Mouse (Mus musculus): ENCODE measurements around the gene Ppp2r3d.
"Not testable (repeated sequence)": the region's sequence is repeated elsewhere in the genome, so short reads cannot be mapped to it uniquely, and the experiment has no call there.

Ppp2r3d gene

GRCm38 (mm10) chr9:124476096-124476902 is at the start of gene Ppp2r3d:
Gene Ppp2r3d, minus strand, starts transcription at chr9:124476898.
- DNase-seq (ENCODE audit: low read depth, low spot score), result no peak

DNA sequence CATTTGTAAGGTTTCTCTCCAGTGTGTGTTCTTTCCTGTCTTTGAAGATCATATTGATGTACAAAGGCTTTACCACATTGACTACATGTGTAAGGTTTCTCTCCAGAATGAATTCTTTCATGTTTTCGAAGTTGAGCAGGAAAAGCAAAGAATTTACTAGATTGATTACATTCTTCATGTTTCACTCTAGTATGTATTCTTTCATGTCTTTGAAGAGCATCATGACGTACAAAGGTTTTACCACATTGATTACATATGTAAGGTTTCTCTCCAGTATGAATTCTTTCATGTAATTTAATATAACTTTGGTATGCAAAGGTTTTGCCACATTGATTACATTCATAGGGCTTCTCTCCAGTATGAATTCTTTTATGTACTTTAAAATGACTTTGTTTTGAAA is 17.0 kb upstream of the Ppp2r3d start, which contains the start of gene Gm21836:
TSS of gene Gm21836 (minus strand) at position 101 of the 400 bp plus-strand sequence.
- not testable (repeated sequence) for DNase-seq (ENCODE audit: low read depth, low spot score)

- DNase-seq (ENCODE audit: low read depth, low spot score), result not testable (repeated sequence)
Observed at GRCm38 (mm10) chr9:124480361-124480980, 3.8 kb upstream of the Ppp2r3d start.

GRCm38 (mm10) chr9:124478081-124478480 is 1.4 kb upstream of the Ppp2r3d start:
- no peak for DNase-seq (ENCODE audit: low read depth, low spot score)

DNA sequence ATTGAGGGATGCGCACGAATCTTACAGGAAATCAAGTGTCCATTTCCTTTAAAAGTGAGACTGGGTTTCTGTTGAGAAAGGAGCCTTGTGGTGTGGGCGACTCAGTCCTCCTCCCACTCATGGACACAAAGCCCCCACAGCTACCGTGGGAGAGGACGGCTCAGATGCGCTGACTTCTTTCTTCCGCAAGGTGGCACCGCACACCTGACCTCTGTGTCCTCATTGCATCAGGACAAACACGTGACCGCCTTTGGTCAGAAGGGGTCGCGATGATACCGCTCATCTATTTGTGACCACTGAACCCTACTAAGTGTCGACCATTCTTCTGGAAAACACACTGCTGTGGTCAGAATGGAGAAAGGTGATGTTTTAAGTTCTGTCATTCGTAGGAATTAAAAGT is 1.0 kb downstream of the Ppp2r3d start:
- DNase-seq (ENCODE audit: low read depth, low spot score), result no peak

- peak; percentile 25 for DNase-seq (ENCODE audit: low read depth, low spot score)
Observed at GRCm38 (mm10) chr9:124456572-124456971, 20.1 kb downstream of the Ppp2r3d start.

GRCm38 (mm10) chr9:124442533-124442855 is 34.2 kb downstream of the Ppp2r3d start:
- no peak for DNase-seq (ENCODE audit: low read depth, low spot score)

- no peak for DNase-seq (ENCODE audit: low read depth, low spot score)
Observed at GRCm38 (mm10) chr9:124441681-124442532, 34.8 kb downstream of the Ppp2r3d start.

DNA sequence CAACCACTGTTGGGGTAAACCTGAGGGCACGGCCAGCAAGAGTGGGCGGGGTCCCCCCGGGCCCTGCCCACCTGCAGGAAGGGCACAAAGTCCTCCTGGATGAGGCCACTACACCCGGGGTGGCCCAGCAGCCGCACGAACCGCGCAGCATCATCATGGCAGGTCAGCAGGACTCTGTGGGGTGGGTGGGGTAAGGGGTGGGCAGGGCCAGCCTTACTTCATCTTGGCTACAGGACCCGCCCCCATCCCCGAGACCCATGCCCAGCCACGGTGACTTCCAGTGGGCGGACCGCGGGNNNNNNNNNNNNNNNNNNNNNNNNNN is 36.0 kb downstream of the Ppp2r3d start:
- no peak for DNase-seq (ENCODE audit: low read depth, low spot score)

DNA sequence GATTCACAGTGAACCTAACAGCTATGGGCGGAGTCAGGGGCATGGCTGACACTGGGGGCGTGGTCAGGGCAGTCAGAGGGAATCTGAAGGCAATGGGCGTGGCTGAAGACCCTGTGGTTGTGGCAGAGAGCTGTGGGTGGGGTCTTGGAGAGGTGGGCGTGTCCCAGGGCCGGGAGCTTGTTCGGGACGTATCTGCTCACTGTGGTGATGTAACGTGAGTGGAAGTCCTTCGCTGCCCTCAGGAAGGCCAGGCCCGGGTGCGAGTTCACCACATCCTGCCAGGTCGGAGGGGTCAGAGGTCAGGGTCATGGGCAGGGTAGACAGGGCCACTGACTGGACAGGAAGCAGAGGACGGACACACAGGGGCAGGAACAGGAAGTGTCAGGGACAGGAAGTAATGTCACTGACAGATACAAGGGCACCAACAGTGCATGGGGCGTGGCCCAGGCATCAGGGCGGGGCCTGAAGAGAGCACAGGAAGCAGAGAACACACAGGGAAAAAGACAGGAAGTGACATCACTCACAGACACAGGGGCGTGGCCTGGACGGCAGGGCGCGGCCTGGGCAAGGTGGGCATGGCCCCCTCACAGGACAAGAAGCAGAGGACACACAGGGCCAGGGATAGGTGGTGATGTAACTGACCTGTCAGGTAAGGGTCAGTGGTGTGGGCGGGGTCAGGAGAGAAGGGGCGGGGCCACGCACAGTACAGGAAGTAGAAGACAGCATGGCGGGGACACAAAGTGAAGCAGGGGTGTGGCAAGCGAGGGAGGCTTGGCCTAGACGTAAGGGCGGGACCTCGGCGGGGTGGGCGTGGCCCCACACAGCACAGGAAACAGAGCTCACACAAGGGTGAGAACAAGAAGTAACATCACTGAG is 36.6 kb downstream of the Ppp2r3d start:
- peak; percentile 98 for DNase-seq (ENCODE audit: low read depth, low spot score)

GRCm38 (mm10) chr9:124439403-124439847 is 37.3 kb downstream of the Ppp2r3d start:
- DNase-seq (ENCODE audit: low read depth, low spot score), result peak; percentile 97

GRCm38 (mm10) chr9:124438686-124439346 is 37.9 kb downstream of the Ppp2r3d start:
- DNase-seq (ENCODE audit: low read depth, low spot score), result no peak

- peak; percentile 91 for DNase-seq (ENCODE audit: low read depth, low spot score)
Observed at GRCm38 (mm10) chr9:124425411-124425885, 51.2 kb downstream of the Ppp2r3d start.

GRCm38 (mm10) chr9:124424542-124425410 is 51.9 kb downstream of the Ppp2r3d start:
- DNase-seq (ENCODE audit: low read depth, low spot score), result peak; percentile 98

- DNase-seq (ENCODE audit: low read depth, low spot score), result no peak
Observed at GRCm38 (mm10) chr9:124424292-124424541, 52.5 kb downstream of the Ppp2r3d start.

GRCm38 (mm10) chr9:124423552-124424291 is 53.0 kb downstream of the Ppp2r3d start:
- DNase-seq (ENCODE audit: low read depth, low spot score), result peak; percentile 98

GRCm38 (mm10) chr9:124422900-124423551 is 53.7 kb downstream of the Ppp2r3d start:
- peak; percentile 99 for DNase-seq (ENCODE audit: low read depth, low spot score)

- peak; percentile 89 for DNase-seq (ENCODE audit: low read depth, low spot score)
Observed at GRCm38 (mm10) chr9:124422427-124422826, 54.3 kb downstream of the Ppp2r3d start.

- no peak for DNase-seq (ENCODE audit: low read depth, low spot score)
Observed at GRCm38 (mm10) chr9:124412921-124413320, 63.8 kb downstream of the Ppp2r3d start.

All from A20 (cell line).